In the genomic region with DNA sequence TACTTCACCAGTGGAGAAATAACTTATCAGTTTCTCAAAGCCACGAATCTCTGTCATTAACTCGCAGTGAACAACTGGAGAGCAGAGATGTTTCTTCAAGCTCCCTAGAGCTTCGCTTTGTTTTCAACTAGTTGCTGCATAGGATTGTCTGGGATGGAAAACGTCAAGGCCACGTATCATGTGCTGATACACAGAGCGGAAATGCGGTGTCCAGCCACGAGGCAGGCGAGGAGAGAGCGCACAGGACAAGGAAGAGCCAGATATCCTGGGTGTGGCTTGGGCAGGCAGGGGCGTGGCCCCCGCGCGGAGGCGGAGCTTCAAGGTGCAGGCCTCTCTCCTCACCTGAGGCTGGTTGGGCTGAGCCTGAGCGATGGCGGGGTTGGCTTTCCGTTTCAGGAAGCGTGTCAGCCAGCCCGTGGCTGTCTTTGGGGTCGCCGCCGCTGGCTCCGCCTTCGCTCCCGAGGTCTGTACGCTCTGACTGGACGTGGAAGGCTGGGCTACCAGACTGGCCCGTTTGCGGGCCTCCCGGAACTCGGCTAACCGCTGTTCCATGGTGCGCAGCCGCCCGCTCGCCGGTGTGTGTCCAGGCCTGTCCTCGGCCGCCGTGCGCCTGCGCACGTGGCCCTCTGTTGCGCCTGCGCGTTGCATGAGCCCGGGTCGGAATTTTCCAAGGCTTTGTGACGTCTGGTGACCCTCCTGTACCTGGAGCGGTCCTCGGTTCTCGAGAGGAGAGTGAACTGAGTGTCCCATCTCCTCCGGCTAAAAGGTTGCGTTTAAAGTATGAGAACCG, we compare ENCODE assay signal across 8 mouse cellular contexts. TPM values are rescaled to one million over a fixed set of nuclear protein-coding genes. Genes with fewer than 3 reads are reported as not detected.
DNase-seq lines count a peak whose midpoint lies in the region; ATAC-seq lines count a peak whose summit lies in the region.

No protein-coding gene starts in this region.

- intact Hi-C loops in left cerebral cortex, postnatal 14 days (cut with DNase I), result no loop called here

- ATAC-seq in intestine, embryonic 14.5 days (replicated peaks; ENCODE audit: low FRiP score, low TSS enrichment, low read depth), result peak; percentile 99

- peak overlapping the region; percentile 86 for H3K4me2 ChIP-seq in intestine, embryonic 14.5 days (ENCODE audit: low read length)

- no peaks in the 10 kb centered on the region for H3K9me3 ChIP-seq in intestine, embryonic 14.5 days (ENCODE audit: control insufficient read depth, low read length)

- 1% methylated on average over 55 of the region's 56 CpGs for WGBS in intestine, embryonic 14.5 days

- no peaks in the 10 kb centered on the region for H3K36me3 ChIP-seq in intestine, embryonic 14.5 days (ENCODE audit: control insufficient read depth, insufficient read depth, low read length)

- H3K9ac ChIP-seq in intestine, embryonic 14.5 days (ENCODE audit: low read length), result peak overlapping the region; percentile 78

- peak overlapping the region; percentile 58 for H3K4me3 ChIP-seq in intestine, embryonic 14.5 days (ENCODE audit: low read depth, low read length)

- peaks cover 8% of the 10 kb centered on the region; the same call in 1 of the 2 replicates for H3K4me1 ChIP-seq in intestine, embryonic 14.5 days (replicated peaks; ENCODE audit: control insufficient read depth, insufficient read depth, low read length)

- DNase-seq in adrenal gland, adult 18-20 months (ENCODE audit: low spot score in 2 of 2), result peak; percentile 90 to 95
- DNase-seq in embryo, embryonic 11 days, result peak; percentile 95
- peak; percentile 86 for DNase-seq in gastrocnemius, postnatal 25 days
- peak; percentile 95 for DNase-seq in intestine, embryonic 14.5 days (ENCODE audit: low spot score)
- DNase-seq in left cerebral cortex, postnatal 14 days (ENCODE audit: low spot score in 2 of 2), result peak; percentile 85 to 92
- peak; percentile 96 for DNase-seq in mesoderm, embryonic 11.5 days (ENCODE audit: low read depth, low spot score)
- peak; percentile 89 to 91 for DNase-seq in right cerebral cortex, postnatal 36 days (ENCODE audit: low spot score in 2 of 2)
- DNase-seq in yolk sac, embryonic 10.5 days (ENCODE audit: low spot score), result peak; percentile 98

- H3K27me3 ChIP-seq in intestine, embryonic 14.5 days (replicated peaks; ENCODE audit: control insufficient read depth, insufficient read depth, low read length), result no peaks in the 10 kb centered on the region

- peak overlapping the region; percentile 97 for H3K27ac ChIP-seq in intestine, embryonic 14.5 days (ENCODE audit: low read depth)

RNA-seq across cellular contexts. Expression of gene Saysd1, which starts 55.6 kb away (rescaled TPM):
- total RNA-seq in adrenal gland, adult 18-20 months (2021), result 1 to 10 TPM; 5.1 to 7.8 TPM
- 1 to 10 TPM; 2.0 to 3.0 TPM for total RNA-seq in gastrocnemius, postnatal 25 days (2021)
- 13.1 and 13.7 TPM in 2 replicates for polyA plus RNA-seq in intestine, embryonic 14.5 days (2014; fragmentation: Nextera tagmentation; extraction: Ambion mirVana)
- total RNA-seq in left cerebral cortex, postnatal 14 days (2021), result 1 to 10 TPM; 4.5 to 4.9 TPM

Comparison
In these comparisons a context has a peak if more than half of its experiments do, and no peak if none do; other contexts are left out.
1. Peak in every context shown above with its lines: DNase-seq, ATAC-seq, H3K4me3 ChIP-seq and H3K27ac ChIP-seq.